Mouse (Mus musculus) forebrain, embryonic 11.5 days (tissue): ENCODE measurements around the gene Nup160. TPM values are rescaled to one million over a fixed set of nuclear protein-coding genes. Genes with fewer than 3 reads are reported as not detected.

Experiments
- ATAC-seq: fragments of 200-750 bp; cut with Nextera tagmentation; replicated peaks from 2 replicates; pipeline ENCODE4 v1.8.0; 2017; ENCODE audit warnings: moderate TSS enrichment; ENCODE audit not compliant: low FRiP score
- DNase-seq: peaks from one replicate; pipeline ENCODE4 v3.0.0-alpha.2; 2017; ENCODE audit warnings: low spot score
- H3K27ac ChIP-seq: fragments of 300-500 bp; sonication (generic); 2 replicates; pipeline ENCODE4 v1.5.1; 2014; ENCODE audit warnings: low read depth, low read length
- H3K27me3 ChIP-seq: fragments of 300-500 bp; sonication (generic); 2 replicates; pipeline ENCODE4 v1.6.1; 2014; ENCODE audit warnings: mild to moderate bottlenecking, low read length, mixed read lengths; ENCODE audit not compliant: control insufficient read depth, insufficient read depth
- H3K36me3 ChIP-seq: fragments of 300-500 bp; sonication (generic); 2 replicates; pipeline ENCODE4 v1.6.1; 2014; ENCODE audit warnings: mild to moderate bottlenecking, low read length, moderate library complexity, mixed read lengths; ENCODE audit not compliant: control insufficient read depth, insufficient read depth
- H3K4me1 ChIP-seq: fragments of 300-500 bp; sonication (generic); replicated peaks from 2 replicates; pipeline ENCODE4 v1.6.1; 2014; ENCODE audit warnings: low read length, mixed read lengths; ENCODE audit not compliant: control insufficient read depth, insufficient read depth
- H3K4me2 ChIP-seq: fragments of 300-500 bp; sonication (generic); 2 replicates; pipeline ENCODE4 v1.6.1; 2014; ENCODE audit warnings: low read depth, mild to moderate bottlenecking, low read length, moderate library complexity, mixed read lengths; ENCODE audit not compliant: severe bottlenecking
- H3K4me3 ChIP-seq: fragments of 300-500 bp; sonication (generic); 2 replicates; pipeline ENCODE4 v1.5.1; 2014; ENCODE audit warnings: low read depth, low read length
- H3K9ac ChIP-seq: fragments of 300-500 bp; sonication (generic); 2 replicates; pipeline ENCODE4 v1.6.1; 2014; ENCODE audit warnings: low read length
- H3K9me3 ChIP-seq: fragments of 300-500 bp; sonication (generic); 2 replicates; pipeline ENCODE4 v1.6.1; 2016; ENCODE audit warnings: low read length, mixed read lengths; ENCODE audit not compliant: control insufficient read depth
- WGBS: fragments of 180-500 bp; shearing (Covaris S2); extraction: QIAGEN DNeasy Blood & Tissue Kit; methylation state at CpG from one replicate; pipeline ENCODE4 v1.1.7; 2014; 5-methylcytosine and 5-hydroxymethylcytosine counted together
- polyA plus RNA-seq: library from polyadenylated mRNA; unstranded; fragments of >200 nt; fragmentation: Nextera tagmentation; extraction: Ambion mirVana; gene quantifications from 2 replicates; pipeline ENCODE4 v1.2.1, GENCODE M21; 2014

The Nup160 gene
- polyA plus RNA-seq, 1 experiment from 2014 or later = 64.1 TPM

GRCm38 (mm10) chr2:90715555-90716092 is 38.6 kb downstream of the Nup160 start:
- no peak overlapping the region for H3K27ac ChIP-seq
- H3K4me3 ChIP-seq = no peak overlapping the region
- WGBS = 89% methylated on average over 7 of the region's 7 CpGs
- ATAC-seq (no peak), DNase-seq (no peak)
- no peaks in the 10 kb centered on the region for H3K4me1 ChIP-seq
- H3K9me3 ChIP-seq = no peaks in the 10 kb centered on the region
- no peak overlapping the region for H3K4me2 ChIP-seq
- H3K9ac ChIP-seq = no peak overlapping the region
- H3K36me3 ChIP-seq = peaks cover 3% of the 10 kb centered on the region; the same call in 1 of the 2 replicates
- H3K27me3 ChIP-seq = no peaks in the 10 kb centered on the region

GRCm38 (mm10) chr2:90717366-90717765 is 40.4 kb downstream of the Nup160 start:
- ATAC-seq = no peak
- DNase-seq = no peak
- 93% methylated on average over 4 of the region's 4 CpGs for WGBS
- no peak overlapping the region for H3K4me3 ChIP-seq
- no peaks in the 10 kb centered on the region; the same call in 1 of the 2 replicates for H3K36me3 ChIP-seq
- H3K27me3 ChIP-seq = no peaks in the 10 kb centered on the region
- H3K9ac ChIP-seq = no peak overlapping the region
- H3K27ac ChIP-seq = no peak overlapping the region
- no peak overlapping the region for H3K4me2 ChIP-seq
- no peaks in the 10 kb centered on the region for H3K4me1 ChIP-seq
- H3K9me3 ChIP-seq = no peaks in the 10 kb centered on the region

- H3K36me3 ChIP-seq = no peaks in the 10 kb centered on the region; the same call in 1 of the 2 replicates
Measured at GRCm38 (mm10) chr2:90717948-90718347, 40.9 kb downstream of the Nup160 start.

GRCm38 (mm10) chr2:90726818-90727217 is 49.8 kb downstream of the Nup160 start:
- Histone ChIP-seq H3K36me3 (peaks cover 6% of the 10 kb centered on the region; the same call in 1 of the 2 replicates), H3K4me1 (no peaks in the 10 kb centered on the region), H3K9ac (no peak overlapping the region), H3K27ac (no peak overlapping the region), H3K4me2 (no peak overlapping the region), H3K27me3 (no peaks in the 10 kb centered on the region), H3K4me3 (no peak overlapping the region), H3K9me3 (no peaks in the 10 kb centered on the region)
- DNase-seq = no peak
- no peak for ATAC-seq
- 95% methylated on average over 3 of the region's 3 CpGs for WGBS

More at GRCm38 (mm10) chr2:90717948-90718347, 40.9 kb downstream of the Nup160 start:
- no peaks in the 10 kb centered on the region for H3K27me3 ChIP-seq
- H3K4me2 ChIP-seq = no peak overlapping the region
- DNase-seq (no peak), ATAC-seq (no peak)
- H3K9me3 ChIP-seq = no peaks in the 10 kb centered on the region
- WGBS = 78% methylated on average over 5 of the region's 5 CpGs
- no peak overlapping the region for H3K27ac ChIP-seq
- no peak overlapping the region for H3K9ac ChIP-seq
- H3K4me3 ChIP-seq = no peak overlapping the region
- H3K4me1 ChIP-seq = no peaks in the 10 kb centered on the region

- ATAC-seq = no peak
- H3K4me3 ChIP-seq = no peak overlapping the region
- 96% methylated on average over 11 of the region's 11 CpGs for WGBS
- no peaks in the 10 kb centered on the region for H3K4me1 ChIP-seq
- DNase-seq = no peak
- peaks cover 16% of the 10 kb centered on the region for H3K36me3 ChIP-seq
- no peak overlapping the region for H3K9ac ChIP-seq
- no peaks in the 10 kb centered on the region for H3K27me3 ChIP-seq
- H3K27ac ChIP-seq = no peak overlapping the region
- H3K4me2 ChIP-seq = no peak overlapping the region
- H3K9me3 ChIP-seq = no peaks in the 10 kb centered on the region
Measured at GRCm38 (mm10) chr2:90735326-90735725, 58.3 kb downstream of the Nup160 start.

- Histone ChIP-seq H3K27me3 (no peaks in the 10 kb centered on the region), H3K9me3 (no peaks in the 10 kb centered on the region), H3K36me3 (peaks cover 11% of the 10 kb centered on the region), H3K4me1 (no peaks in the 10 kb centered on the region), H3K4me3 (no peak overlapping the region), H3K4me2 (no peak overlapping the region), H3K27ac (no peak overlapping the region), H3K9ac (no peak overlapping the region)
- ATAC-seq (no peak), DNase-seq (no peak)
- WGBS = 95% methylated on average over 3 of the region's 3 CpGs
Measured at GRCm38 (mm10) chr2:90738801-90739200, 61.8 kb downstream of the Nup160 start.

- Histone ChIP-seq H3K9ac (no peak overlapping the region), H3K9me3 (no peaks in the 10 kb centered on the region), H3K36me3 (peaks cover 11% of the 10 kb centered on the region), H3K27ac (no peak overlapping the region), H3K4me3 (no peak overlapping the region), H3K27me3 (no peaks in the 10 kb centered on the region), H3K4me1 (no peaks in the 10 kb centered on the region), H3K4me2 (no peak overlapping the region)
- ATAC-seq (no peak), DNase-seq (no peak)
- WGBS = 90% methylated on average over 3 of the region's 3 CpGs
Measured at GRCm38 (mm10) chr2:90739327-90739726, 62.3 kb downstream of the Nup160 start.

- no peak overlapping the region for H3K4me3 ChIP-seq
- H3K36me3 ChIP-seq = peaks cover 6% of the 10 kb centered on the region; the same call in 1 of the 2 replicates
- H3K9me3 ChIP-seq = no peaks in the 10 kb centered on the region
- ATAC-seq = no peak
- H3K27me3 ChIP-seq = no peaks in the 10 kb centered on the region
- H3K27ac ChIP-seq = no peak overlapping the region
- WGBS = 88% methylated on average over 5 of the region's 5 CpGs
- DNase-seq = no peak
- H3K4me2 ChIP-seq = no peak overlapping the region
- H3K9ac ChIP-seq = no peak overlapping the region
- no peaks in the 10 kb centered on the region; the same call in 1 of the 2 replicates for H3K4me1 ChIP-seq
Measured at GRCm38 (mm10) chr2:90739921-90740320, 62.9 kb downstream of the Nup160 start.
